Mouse (Mus musculus): Measurements from ENCODE around the gene Snx21. TPM values are rescaled to one million over a fixed set of nuclear protein-coding genes. Genes with fewer than 3 reads are reported as not detected.
"Not testable (repeated sequence)": the region's sequence is repeated elsewhere in the genome, so short reads cannot be mapped to it uniquely, and the experiment has no call there.

The Snx21 gene
- total RNA-seq, 2 experiments from 2014 or later, result 24.7 to 27.5 TPM

DNA sequence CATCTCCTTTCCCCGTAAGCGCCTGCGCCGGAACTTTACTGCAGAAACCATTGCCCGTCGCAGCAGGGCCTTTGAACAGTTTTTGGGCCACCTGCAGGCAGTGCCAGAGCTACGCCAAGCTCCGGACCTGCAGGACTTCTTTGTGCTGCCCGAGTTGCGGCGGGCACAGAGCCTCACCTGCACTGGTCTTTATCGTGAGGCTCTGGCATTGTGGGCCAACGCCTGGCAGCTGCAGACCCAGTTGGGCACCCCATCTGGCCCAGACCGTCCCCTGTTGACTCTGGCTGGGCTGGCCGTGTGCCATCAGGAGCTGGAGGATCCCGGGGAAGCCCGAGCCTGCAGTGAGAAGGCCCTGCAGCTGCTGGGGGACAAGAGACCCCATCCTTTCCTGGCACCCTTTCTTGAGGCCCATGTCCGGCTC lies 6.2 kb downstream of the Snx21 start:
- no peak for DNase-seq (ENCODE audit: low spot score)
- intact Hi-C loops (cut with DNase I), result loop anchor here (5.0 kb wide), 1 partner anchor 115 kb away; no protein-coding TSS in a partner anchor

DNA sequence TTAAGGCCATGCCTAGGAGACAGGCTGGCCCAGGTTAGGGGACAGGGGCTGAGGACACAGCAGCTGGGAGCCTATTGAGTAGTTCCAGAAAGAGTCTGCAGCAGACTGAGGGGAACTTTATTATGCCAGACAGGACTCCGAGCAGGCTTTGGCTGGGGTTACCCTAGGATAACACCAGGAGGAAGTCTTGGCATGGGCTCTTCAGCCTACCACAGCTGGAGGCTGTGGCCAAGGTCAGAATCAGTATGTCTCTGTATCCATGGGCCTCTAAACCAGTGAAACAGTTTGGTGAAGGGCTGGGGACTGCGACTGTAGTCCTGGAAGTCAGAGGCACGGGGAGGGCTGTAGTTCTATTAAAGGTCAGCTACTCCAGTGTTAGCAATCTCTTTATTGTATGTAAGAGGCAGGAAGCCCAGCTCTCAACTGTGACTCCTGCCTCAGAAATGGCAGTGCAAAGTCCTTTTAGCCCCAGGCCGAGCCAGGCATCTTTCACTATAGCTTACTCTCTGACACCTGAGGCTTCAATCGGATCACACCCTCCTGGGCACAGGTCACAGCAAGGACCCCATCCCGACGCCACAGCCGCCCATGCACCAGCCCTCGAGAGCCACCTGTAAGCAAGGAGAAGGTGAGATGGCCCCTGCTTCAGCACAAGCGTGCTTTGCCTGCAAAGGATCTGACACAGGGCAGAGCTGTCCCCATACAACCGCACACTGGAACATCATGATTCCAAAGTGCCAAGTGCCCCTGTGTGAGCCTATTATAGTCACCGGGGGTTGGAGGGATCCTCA lies 7.0 kb downstream of the Snx21 start:
- DNase-seq (ENCODE audit: low spot score), result no peak
- intact Hi-C loops (cut with DNase I), result loop anchor here (5.0 kb wide), 1 partner anchor 115 kb away; no protein-coding TSS in a partner anchor

DNA sequence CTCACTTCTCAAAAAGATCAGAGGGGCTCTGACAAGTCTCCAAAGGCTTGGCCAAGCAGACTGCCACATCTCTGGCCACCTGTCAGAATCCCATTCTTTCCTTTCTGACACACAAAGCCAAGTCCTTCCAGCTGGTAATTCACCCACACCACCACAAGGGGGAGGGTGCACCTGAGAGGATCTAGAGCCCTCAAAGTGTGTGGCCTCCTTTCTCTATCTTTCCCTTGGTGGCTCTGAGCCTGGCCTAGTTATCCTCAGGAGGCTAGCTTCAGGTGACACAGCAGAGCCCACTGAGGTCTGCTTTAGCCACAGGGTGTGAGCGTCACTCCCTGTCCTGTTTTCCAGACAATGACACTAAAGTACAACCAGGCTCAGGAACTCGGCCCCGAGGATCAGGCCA lies 7.6 kb downstream of the Snx21 start:
- intact Hi-C loops (cut with DNase I), result loop anchor here (5.0 kb wide), 1 partner anchor 116 kb away; no protein-coding TSS in a partner anchor
- DNase-seq (ENCODE audit: low spot score), result no peak

DNA sequence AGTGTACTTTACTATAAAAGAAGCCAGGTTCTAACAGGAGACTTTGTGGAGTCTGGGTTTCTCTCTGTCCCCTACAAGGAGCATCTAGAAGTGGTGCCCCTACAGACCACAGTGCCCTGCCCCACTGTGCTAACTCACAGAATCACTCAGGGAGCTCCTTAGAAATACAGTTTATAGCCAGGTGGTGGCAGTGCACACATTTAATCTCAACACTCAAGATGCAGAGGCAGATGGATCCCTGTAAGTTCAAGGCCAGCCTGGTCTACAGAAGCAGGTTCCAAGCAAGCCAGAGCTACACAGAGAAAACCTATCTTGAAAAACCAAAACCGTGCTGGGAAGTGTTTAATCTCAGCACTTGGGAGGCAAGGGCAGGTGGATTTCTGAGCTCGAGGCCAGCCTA lies 8.1 kb downstream of the Snx21 start:
- DNase-seq (ENCODE audit: low spot score), result no peak

DNA sequence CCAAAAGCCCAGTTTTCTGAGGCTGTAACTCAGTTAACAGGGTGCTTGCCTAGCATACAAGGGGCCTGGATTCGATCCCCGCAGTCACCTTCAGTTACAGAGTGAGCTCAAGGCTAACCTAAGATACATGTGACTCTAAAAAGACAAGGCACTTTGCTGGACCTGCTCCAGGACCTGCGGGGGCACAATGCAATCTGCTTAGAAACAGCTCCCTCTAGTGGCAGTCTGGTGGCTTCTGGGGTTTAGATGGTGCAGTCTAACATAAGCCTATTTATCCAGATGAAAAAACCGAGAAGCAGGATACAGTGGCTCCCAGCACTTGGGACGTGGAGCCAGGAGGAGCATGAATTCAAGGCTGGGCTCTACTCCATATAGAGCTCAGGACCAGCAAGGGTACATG lies 8.7 kb downstream of the Snx21 start:
- DNase-seq (ENCODE audit: low spot score), result peak; percentile 47
- intact Hi-C loops (cut with DNase I), result loop anchor here (5.0 kb wide), 1 partner anchor 117 kb away; no protein-coding TSS in a partner anchor

More for the DNA sequence above, 8.1 kb downstream of the Snx21 start:
- intact Hi-C loops (cut with DNase I), result loop anchor here (5.0 kb wide), 1 partner anchor 116 kb away; no protein-coding TSS in a partner anchor

DNA sequence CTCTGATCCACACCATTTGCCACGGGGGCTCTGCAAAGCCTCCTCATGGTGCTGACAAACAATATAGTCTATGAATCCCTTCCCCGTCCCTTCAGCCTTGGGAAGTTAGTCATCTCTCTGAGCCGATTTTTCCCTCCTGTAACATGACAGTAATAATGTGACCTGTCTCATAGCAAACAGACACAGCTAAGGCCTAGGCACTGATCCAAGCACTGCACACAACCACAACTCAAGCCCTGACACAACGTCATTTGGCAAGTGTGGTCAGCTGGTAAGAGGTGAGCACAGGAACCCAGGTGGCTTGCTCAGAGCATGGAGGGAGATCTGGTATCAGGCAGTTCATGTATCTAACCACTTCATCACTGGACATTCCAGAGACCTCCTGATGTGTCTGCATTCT lies 10.2 kb downstream of the Snx21 start:
- DNase-seq (ENCODE audit: low spot score), result no peak
- intact Hi-C loops (cut with DNase I), result no loop called here

DNA sequence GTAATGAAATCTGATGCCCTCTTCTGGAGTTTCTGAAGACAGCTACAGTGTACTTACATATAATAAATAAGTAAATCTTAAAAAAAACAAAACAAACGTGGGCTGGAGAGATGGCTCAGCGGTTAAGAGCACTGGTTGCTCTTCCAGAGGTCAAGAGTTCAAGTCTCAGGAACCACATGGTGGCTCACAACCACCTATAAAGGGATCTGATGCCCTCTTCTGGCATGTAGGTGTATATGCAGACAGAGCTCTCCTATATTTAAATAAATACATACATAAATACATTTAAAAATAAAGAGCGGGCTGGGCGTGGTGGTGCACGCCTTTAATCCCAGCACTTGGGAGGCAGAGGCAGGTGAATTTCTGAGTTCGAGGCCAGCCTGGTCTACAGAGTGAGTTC lies 12.9 kb downstream of the Snx21 start:
- intact Hi-C loops (cut with DNase I); DNase-seq (ENCODE audit: low spot score): not testable (repeated sequence)

DNA sequence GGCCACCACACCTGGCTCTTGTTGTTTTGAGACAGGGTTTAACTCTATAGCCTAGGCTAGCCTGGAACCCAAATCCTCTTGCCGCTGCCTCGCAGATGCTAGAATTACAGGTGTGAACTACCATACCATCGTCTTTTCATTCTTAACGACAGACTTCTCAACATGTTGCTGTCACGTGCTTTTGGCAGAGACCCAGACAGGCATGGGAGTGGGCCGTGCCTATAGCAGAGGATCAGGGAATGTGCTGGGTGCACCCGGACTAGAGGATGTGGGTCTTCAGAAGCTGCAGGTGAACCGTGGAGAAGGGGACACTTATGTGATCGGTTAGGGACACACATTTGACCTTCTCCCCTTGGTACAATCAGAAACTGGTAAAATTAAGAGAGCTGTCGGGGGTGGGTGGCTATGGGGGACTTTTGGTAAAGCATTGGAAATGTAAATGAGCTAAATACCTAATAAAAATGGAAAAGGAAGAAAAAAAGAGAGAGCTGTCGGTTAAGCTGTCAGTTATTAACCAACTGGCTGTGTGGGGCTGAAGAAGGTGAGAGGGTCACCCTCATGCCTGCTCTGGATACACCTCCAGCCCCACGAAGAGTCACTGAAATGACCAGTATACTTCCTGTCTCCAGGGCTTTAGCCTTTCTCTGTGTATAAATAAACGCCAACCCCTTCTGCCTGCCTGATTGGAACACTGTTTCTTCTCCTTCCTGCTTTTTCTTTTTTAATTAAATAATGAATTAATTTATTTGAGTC lies 14.8 kb downstream of the Snx21 start:
- DNase-seq (ENCODE audit: low spot score), result no peak
- intact Hi-C loops (cut with DNase I), result loop anchor here (5.0 kb wide), 1 partner anchor 208 kb away; the partner anchor contains the start of gene Eppin

DNA sequence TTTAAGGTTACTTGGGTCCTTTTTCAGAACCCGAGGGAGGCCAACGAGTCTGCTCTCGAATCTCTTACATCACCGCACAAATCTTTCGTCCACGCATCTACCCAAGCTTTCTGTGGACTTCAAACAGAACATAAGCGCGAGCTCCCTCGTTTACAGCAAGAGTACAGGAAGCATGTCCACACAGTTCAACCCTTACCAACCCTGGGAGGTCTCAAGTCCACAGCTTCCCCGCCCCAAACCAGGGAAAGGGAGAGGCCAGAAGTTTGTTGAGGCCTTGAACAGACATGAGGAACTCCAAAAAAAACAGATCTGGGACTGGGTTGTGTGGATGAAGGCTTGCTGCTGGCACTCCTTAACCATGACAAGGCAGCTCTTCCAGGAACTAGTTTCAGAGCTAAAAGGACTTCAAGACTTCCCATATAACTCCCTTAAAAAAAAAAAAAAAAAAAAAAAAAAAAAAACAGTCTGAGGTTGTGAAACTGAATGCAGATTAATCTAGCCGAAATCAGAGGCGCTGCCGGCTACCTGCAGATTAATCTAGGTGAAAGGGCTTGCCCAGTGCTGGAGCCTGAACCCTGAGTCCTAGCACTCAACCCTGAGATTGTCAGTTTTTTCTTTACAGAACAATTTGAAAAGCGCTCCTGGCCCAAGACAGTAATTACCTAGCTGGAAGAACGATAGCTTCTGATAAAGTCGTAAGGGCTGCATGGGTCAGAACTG lies 17.7 kb downstream of the Snx21 start:
- intact Hi-C loops (cut with DNase I), result loop anchor here (5.0 kb wide), 1 partner anchor 211 kb away; the partner anchor contains the start of gene Eppin
- no peak for DNase-seq (ENCODE audit: low spot score)

DNA sequence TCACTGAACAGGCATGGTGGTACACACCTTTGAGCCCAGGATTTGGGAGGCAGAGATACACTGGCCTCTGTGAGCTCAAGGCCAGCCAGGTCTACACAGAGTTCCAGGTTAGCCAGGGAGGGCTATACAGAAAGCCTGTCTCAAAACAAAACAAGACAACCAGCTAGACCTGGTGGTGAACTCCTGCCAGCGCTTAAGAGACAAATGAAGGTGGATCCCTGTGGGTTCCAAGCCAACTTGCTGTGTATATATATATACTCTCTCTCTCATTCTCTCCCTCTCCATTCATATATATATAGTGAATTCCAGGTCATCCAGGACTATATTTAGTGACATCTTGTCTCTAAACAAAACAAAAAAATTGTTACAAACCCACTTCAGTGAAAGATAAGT lies 18.3 kb downstream of the Snx21 start:
- intact Hi-C loops (cut with DNase I), result loop anchor here (5.0 kb wide), 1 partner anchor 212 kb away; the partner anchor contains the start of gene Eppin
- no peak for DNase-seq (ENCODE audit: low spot score)

DNA sequence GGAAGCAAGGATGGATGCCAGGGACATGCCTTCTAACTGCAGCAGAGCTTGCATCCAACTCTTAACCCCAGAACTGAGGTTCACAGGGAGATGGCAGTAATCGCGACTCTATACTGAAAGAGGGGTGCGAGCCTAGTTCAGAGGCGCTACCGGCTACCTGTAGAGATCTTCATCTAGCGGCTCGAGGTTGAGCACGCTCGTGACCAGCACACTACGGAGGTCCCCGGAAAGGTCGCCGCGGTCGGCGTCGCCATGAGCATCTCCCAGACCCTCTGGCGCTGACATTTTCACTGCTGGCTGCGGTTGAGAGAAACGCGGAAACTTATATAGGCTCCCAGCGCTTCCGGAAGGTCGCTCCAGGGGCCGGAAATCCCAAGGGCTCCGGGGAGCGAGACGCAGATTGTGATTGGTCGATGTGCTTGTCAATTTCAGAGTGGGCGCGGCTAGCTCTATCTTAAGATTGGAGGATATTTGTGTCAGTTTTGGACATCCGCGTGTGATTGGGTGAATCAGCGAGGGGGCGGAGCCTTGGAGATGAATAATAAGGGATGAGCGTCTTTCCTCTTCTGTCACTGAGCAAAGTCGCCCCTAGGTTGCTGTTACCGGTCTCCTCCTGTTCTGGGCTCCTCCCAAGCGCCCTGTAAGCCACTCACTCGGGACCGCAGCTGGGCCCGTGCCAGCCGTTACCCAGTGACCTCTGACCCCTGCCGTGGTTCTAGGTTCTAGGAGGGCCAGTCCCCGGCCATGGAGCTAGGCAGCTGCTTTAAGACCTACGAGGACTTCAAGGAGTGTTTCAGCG lies 19.1 kb downstream of the Snx21 start, which contains the start of the genes Acot8 and Zswim3:
TSS of gene Acot8 (minus strand) at position 350 of the 799 bp plus-strand sequence.
TSS of gene Zswim3 (plus strand) at position 566 of the 799 bp plus-strand sequence.
- intact Hi-C loops (cut with DNase I), result loop anchor here (5.0 kb wide), 1 partner anchor 212 kb away; the partner anchor contains the start of gene Eppin
- peak; percentile 96 for DNase-seq (ENCODE audit: low spot score)

DNA sequence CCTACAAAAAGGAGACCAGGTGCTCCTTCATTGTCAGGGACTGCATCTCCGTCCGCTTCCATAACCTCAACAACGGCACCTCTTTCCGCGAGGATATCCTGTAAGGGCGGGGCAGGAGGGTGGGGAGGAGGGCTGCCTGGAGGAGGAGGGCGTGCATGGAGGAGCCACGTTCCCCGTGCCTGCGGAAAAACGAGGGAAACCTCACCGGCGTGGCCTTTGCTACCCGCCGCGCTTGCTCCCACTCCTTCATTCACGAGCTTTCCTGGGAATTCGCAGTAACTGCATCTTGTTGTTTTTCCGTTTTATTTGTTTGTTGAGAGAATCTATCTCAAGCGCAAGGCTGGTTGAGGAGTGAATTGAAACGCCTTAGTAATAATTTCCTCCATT lies 19.7 kb downstream of the Snx21 start:
- no peak for DNase-seq (ENCODE audit: low spot score)
- intact Hi-C loops (cut with DNase I), result no loop called here

DNA sequence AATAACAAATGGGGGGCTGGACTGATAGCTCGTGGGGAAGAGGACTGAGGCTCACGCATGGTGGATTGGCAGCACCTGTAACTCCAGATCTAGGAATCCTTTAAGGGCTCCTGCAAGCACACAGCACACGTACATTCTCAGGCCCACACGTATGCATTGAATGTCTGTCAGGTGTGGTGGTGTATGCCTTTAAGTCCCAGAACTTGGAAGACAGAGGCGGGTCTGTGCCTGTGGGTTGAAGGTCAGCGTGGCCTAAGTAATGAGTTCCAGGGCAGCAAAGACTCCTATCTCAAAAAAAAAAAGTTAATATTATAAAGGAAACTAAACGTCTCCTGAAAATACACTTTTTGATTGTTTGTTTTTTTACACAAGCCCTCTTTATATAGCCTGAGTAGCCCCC lies 21.0 kb downstream of the Snx21 start:
- intact Hi-C loops (cut with DNase I), result no loop called here
- no peak for DNase-seq (ENCODE audit: low spot score)

DNA sequence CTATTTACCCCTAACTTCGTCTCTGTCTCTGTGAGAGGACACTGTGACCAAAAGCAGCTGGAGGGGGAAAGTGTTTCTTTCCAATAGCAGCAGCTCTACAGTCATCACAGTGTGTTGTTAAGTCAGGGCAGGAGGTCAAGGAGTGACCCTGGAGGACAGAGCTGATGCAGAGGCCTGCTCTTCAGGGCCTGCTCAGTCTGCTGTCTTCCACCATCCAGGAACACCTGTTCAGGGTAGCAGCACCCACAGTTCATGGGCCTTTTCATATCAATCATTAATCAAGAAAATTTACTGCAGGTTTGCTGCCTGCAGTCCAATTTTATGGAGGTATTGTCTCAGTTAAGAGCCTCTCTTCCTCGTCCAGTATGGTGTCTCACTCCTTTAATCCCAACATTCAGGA lies 27.9 kb downstream of the Snx21 start:
- DNase-seq (ENCODE audit: low spot score), result no peak
- intact Hi-C loops (cut with DNase I), result no loop called here

DNA sequence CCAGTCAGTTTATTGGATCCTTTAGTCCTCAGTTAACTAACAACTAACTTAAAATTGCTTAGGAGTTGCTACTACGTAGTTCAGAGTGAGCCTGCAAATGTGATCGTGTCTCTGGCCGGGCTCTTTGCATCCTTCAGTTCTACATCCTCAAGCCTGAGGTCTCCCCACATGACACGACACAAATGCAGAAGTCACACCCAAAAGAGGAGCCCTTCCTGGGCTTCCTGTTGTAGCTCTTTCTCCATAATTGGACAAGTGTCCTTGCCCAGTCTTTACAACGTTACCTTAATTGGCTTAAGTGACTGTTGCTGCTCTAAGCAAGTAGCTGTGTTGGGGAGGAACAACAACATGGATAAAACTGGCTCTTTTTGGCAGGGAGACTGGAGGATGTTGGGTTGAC lies 29.7 kb downstream of the Snx21 start:
- intact Hi-C loops (cut with DNase I), result no loop called here
- no peak for DNase-seq (ENCODE audit: low spot score)

DNA sequence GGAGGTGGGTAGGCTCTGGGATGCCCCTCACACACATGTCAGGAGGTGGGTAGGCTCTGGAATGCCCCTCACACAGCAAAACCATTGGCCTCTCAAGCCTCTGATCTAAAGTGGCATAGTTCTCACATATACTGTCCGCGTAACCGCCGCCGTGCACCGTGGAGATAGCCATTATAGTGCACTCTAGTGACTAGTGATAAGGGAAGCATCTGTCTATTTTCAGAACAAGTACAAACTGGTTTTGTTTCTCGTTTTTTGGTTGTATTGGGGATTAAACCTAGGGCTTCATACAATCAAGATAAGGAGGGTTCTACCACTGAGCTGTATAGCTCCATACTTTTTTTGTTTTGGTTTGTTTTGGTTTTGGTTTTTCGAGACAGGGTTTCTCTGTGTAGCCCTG lies 30.2 kb downstream of the Snx21 start:
- intact Hi-C loops (cut with DNase I), result no loop called here
- no peak for DNase-seq (ENCODE audit: low spot score)

DNA sequence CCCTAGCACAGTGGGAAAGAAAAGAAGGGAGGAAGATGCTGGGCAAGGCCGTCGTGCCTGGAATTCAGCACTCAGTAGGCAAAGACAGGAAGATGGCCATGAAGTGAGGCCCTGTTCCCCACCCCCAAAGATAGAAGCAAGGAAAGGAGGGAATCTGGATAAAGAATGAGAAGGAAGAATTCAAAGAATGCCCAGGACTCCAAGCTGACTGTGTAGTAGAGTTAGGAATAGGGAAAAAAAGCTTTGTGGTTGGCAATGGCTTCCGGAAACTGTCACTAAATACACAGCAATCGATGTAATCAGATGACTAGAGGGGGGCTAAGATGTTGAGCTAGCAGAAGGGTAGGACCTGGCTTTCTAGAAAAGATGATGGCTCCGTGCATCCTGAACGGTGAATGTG lies 31.6 kb downstream of the Snx21 start:
- intact Hi-C loops (cut with DNase I), result no loop called here
- DNase-seq (ENCODE audit: low spot score), result no peak

DNA sequence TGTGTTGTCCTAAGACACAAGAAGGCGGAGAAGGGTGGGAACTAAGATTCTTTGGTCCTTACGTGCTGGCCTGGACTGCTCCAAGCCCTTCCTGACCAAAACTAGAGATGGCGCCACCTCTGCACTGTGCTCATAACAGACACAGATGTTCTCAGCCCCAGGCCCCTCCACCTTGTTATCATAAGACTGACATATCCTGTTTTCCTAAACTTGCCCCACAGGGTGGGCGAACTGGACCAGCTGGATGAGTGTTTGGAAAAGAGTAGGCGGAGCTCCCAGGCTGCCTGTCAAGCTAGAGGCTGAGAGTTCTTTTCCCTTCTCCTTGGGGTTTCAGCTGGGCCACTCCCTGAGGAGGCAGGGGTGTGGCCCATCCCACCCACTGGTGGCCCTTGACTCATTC lies 32.1 kb downstream of the Snx21 start:
- DNase-seq (ENCODE audit: low spot score), result no peak
- intact Hi-C loops (cut with DNase I), result no loop called here

DNA sequence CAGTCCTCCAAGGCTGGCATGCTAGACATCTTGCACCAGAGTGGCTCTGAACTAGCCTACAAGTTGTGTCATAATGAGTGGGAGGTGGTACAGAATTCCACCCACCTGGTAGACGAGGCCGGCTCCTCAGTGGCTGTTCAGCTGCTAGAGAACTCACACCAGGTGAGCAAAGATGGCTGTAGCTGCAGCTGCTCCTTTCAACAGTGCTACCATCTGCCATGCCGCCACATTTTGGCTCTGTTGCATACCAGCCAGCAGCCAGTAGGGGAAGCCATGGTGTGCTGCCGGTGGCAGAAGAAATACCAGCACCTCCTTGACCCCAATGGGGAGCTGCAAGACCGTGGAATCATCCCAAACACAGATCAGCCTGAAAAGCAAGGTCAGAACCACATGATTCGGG lies 35.4 kb downstream of the Snx21 start:
- intact Hi-C loops (cut with DNase I), result no loop called here
- no peak for DNase-seq (ENCODE audit: low spot score)

All from heart, postnatal 25 days (tissue).